Comparison of ENCODE assay signal across 23 mouse cellular contexts in the genomic region with DNA sequence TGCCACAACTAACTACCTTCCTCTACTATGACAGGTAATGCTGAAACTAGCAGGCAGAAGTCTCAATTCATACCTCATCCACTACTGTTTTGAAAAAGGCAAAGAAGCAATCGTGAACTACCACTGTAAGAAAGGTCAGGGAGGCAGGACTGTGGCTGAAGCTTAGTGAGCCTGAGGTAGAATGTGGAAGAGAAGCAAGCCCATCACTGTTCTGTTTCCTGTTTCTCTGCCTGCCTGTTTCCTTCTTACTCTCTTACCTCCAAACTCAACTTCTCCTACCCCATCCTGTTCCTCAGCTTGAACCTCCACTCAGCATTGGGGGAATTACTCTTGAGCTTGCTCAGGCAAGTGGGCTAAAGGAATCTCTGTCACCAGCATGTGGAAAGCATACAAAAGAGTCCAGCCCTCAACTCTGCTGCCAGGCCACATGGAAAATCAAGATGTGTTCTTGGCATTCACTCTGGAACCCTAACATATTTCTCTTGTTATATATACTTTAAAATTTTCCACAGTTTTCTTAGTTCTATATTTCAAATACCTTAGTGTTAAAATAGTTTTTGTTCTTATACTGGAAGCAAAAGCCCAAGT. TPM values are rescaled to one million over a fixed set of nuclear protein-coding genes. Genes with fewer than 3 reads are reported as not detected.
DNase-seq lines count a peak whose midpoint lies in the region; ATAC-seq and TF ChIP-seq lines count a peak whose summit lies in the region.
"Had no signal": no experiment of that assay in that cellular context is flagged by ENCODE, and none has a peak within 500 bp of the region (broad histone marks: within the 10 kb centered on the region; RNA-seq: fewer than 3 reads in every experiment).

No protein-coding gene starts in this region.

- DNase-seq in gastrocnemius, adult 2 months, result no peak
- no peak for DNase-seq in gastrocnemius, postnatal 10 days
- no peak for DNase-seq in kidney, postnatal 0 days (ENCODE audit: low spot score)
- DNase-seq in kidney, postnatal 14 days, result no peak
- DNase-seq in embryonic facial prominence, embryonic 14.5 days (ENCODE audit: low spot score), result peak; percentile 82
- DNase-seq in ovary, postnatal 10 days (ENCODE audit: low spot score), result no peak
- no peak for DNase-seq in forebrain, embryonic 14.5 days (ENCODE audit: low spot score)
- DNase-seq: cerebellum, adult 9-10 months; gastrocnemius, postnatal 14 days; heart, postnatal 10 days; kidney, adult 18-20 months; kidney, postnatal 36 days; lung, postnatal 14 days; midbrain, embryonic 14.5 days had no signal

- no peak overlapping the region for H3K9ac ChIP-seq in kidney, postnatal 0 days (ENCODE audit: low read depth, low read length)
- no peak overlapping the region for H3K9ac ChIP-seq in embryonic facial prominence, embryonic 14.5 days (ENCODE audit: low read depth, low read length)
- H3K9ac ChIP-seq in stomach, embryonic 14.5 days (replicated peaks; ENCODE audit: low read depth, low read length), result no peak overlapping the region
- no peak overlapping the region for H3K9ac ChIP-seq in forebrain, embryonic 14.5 days (ENCODE audit: low read length)
- H3K9ac ChIP-seq: embryonic facial prominence, embryonic 12.5 days; hindbrain, embryonic 13.5 days; liver, embryonic 14.5 days; neural tube, embryonic 13.5 days had no signal

- H3K4me3 ChIP-seq in gastrocnemius, adult 2 months, result peak overlapping the region; percentile 60
- no peak overlapping the region for H3K4me3 ChIP-seq in kidney, postnatal 0 days (replicated peaks; ENCODE audit: low read depth, low read length)
- no peak overlapping the region; the same call in 1 of the 2 replicates for H3K4me3 ChIP-seq in embryonic facial prominence, embryonic 14.5 days (ENCODE audit: low read depth, low read length)
- no peak overlapping the region for H3K4me3 ChIP-seq in stomach, embryonic 14.5 days (ENCODE audit: low read depth, low read length)
- no peak overlapping the region for H3K4me3 ChIP-seq in forebrain, embryonic 14.5 days (ENCODE audit: low read depth, low read length)
- H3K4me3 ChIP-seq: embryonic facial prominence, embryonic 12.5 days; forebrain, embryonic 10.5 days; hindbrain, embryonic 13.5 days; megakaryocyte, embryonic 14.5 days; neural tube, embryonic 13.5 days had no signal

- H3K36me3 ChIP-seq in kidney, postnatal 0 days (ENCODE audit: insufficient read depth, low read length), result no peaks in the 10 kb centered on the region
- no peaks in the 10 kb centered on the region for H3K36me3 ChIP-seq in embryonic facial prominence, embryonic 14.5 days (ENCODE audit: control insufficient read depth, insufficient read depth, low read length)
- H3K36me3 ChIP-seq in stomach, embryonic 14.5 days (ENCODE audit: control insufficient read depth, insufficient read depth, low read length), result no peaks in the 10 kb centered on the region
- H3K36me3 ChIP-seq in forebrain, embryonic 14.5 days (ENCODE audit: control insufficient read depth, insufficient read depth, low read length), result no peaks in the 10 kb centered on the region
- H3K36me3 ChIP-seq: embryonic facial prominence, embryonic 12.5 days; forebrain, embryonic 10.5 days; hindbrain, embryonic 13.5 days; neural tube, embryonic 13.5 days had no signal

- no peaks in the 10 kb centered on the region for H3K4me1 ChIP-seq in kidney, postnatal 0 days (replicated peaks; ENCODE audit: insufficient read depth, low read length)
- H3K4me1 ChIP-seq in embryonic facial prominence, embryonic 14.5 days (ENCODE audit: control insufficient read depth, insufficient read depth, low read length), result peaks cover 14% of the 10 kb centered on the region
- peaks cover 8% of the 10 kb centered on the region; the same call in 1 of the 2 replicates for H3K4me1 ChIP-seq in stomach, embryonic 14.5 days (ENCODE audit: control insufficient read depth, insufficient read depth, low read length)
- no peaks in the 10 kb centered on the region for H3K4me1 ChIP-seq in forebrain, embryonic 14.5 days (ENCODE audit: control insufficient read depth, insufficient read depth, low read length)
- H3K4me1 ChIP-seq: forebrain, embryonic 10.5 days; hindbrain, embryonic 13.5 days; neural tube, embryonic 13.5 days had no signal

- H3K9me3 ChIP-seq in kidney, postnatal 0 days (replicated peaks; ENCODE audit: low read length), result no peaks in the 10 kb centered on the region
- no peaks in the 10 kb centered on the region for H3K9me3 ChIP-seq in embryonic facial prominence, embryonic 14.5 days (ENCODE audit: control insufficient read depth, low read length)
- no peaks in the 10 kb centered on the region for H3K9me3 ChIP-seq in stomach, embryonic 14.5 days (ENCODE audit: control insufficient read depth, low read depth, low read length)
- H3K9me3 ChIP-seq in forebrain, embryonic 14.5 days (replicated peaks; ENCODE audit: control insufficient read depth, low read length), result no peaks in the 10 kb centered on the region
- H3K9me3 ChIP-seq: embryonic facial prominence, embryonic 12.5 days; forebrain, embryonic 10.5 days; hindbrain, embryonic 13.5 days; megakaryocyte, embryonic 14.5 days; neural tube, embryonic 13.5 days had no signal

- intact Hi-C loops in gastrocnemius, adult 2 months (cut with DNase I), result no loop called here

- ATAC-seq in kidney, postnatal 0 days (replicated peaks; ENCODE audit: low FRiP score, low read depth), result no peak
- no peak for ATAC-seq in embryonic facial prominence, embryonic 14.5 days (ENCODE audit: low read depth)
- no peak for ATAC-seq in stomach, embryonic 14.5 days (ENCODE audit: insufficient number of reproducible peaks, insufficient read depth, low FRiP score, low read depth)
- no peak for ATAC-seq in forebrain, embryonic 14.5 days

- 63% methylated on average over 1 of the region's 1 CpGs for WGBS in kidney, postnatal 0 days
- WGBS in embryonic facial prominence, embryonic 14.5 days, result 75% methylated on average over 1 of the region's 1 CpGs
- WGBS in stomach, embryonic 14.5 days, result 72% methylated on average over 1 of the region's 1 CpGs
- WGBS in forebrain, embryonic 14.5 days, result 83% methylated on average over 1 of the region's 1 CpGs

- no peak for TF ChIP-seq CTCF in gastrocnemius, adult 2 months (IDR thresholded peaks at IDR 0.05)
- no peak for TF ChIP-seq CTCF in kidney, postnatal 0 days (IDR thresholded peaks at IDR 0.05; ENCODE audit: low read depth)

- H3K4me2 ChIP-seq in kidney, postnatal 0 days (ENCODE audit: low read length), result no peak overlapping the region
- peak overlapping the region; percentile 43 for H3K4me2 ChIP-seq in embryonic facial prominence, embryonic 14.5 days (ENCODE audit: low read depth, low read length)
- H3K4me2 ChIP-seq in stomach, embryonic 14.5 days (replicated peaks; ENCODE audit: low read depth, low read length), result no peak overlapping the region
- no peak overlapping the region for H3K4me2 ChIP-seq in forebrain, embryonic 14.5 days (ENCODE audit: low read length)
- H3K4me2 ChIP-seq: embryonic facial prominence, embryonic 12.5 days; hindbrain, embryonic 13.5 days; neural tube, embryonic 13.5 days had no signal

- no peaks in the 10 kb centered on the region for H3K27me3 ChIP-seq in kidney, postnatal 0 days (ENCODE audit: insufficient read depth, low read length)
- H3K27me3 ChIP-seq in embryonic facial prominence, embryonic 14.5 days (replicated peaks; ENCODE audit: control insufficient read depth, insufficient read depth, low read length), result no peaks in the 10 kb centered on the region
- no peaks in the 10 kb centered on the region for H3K27me3 ChIP-seq in stomach, embryonic 14.5 days (ENCODE audit: control insufficient read depth, insufficient read depth, low read length)
- H3K27me3 ChIP-seq in forebrain, embryonic 14.5 days (replicated peaks; ENCODE audit: control insufficient read depth, insufficient read depth, low read length), result no peaks in the 10 kb centered on the region
- H3K27me3 ChIP-seq: CH12.LX; embryonic facial prominence, embryonic 12.5 days; hindbrain, embryonic 13.5 days; megakaryocyte, embryonic 14.5 days; neural tube, embryonic 13.5 days had no signal

- H3K27ac ChIP-seq in gastrocnemius, adult 2 months, result peak overlapping the region; percentile 82
- H3K27ac ChIP-seq in kidney, postnatal 0 days, result 0 out of 2 replicates have a peak overlapping the region, but pooled peaks have one; percentile 43
- H3K27ac ChIP-seq in embryonic facial prominence, embryonic 14.5 days (replicated peaks; ENCODE audit: low read depth, low read length), result peak overlapping the region; percentile 86
- H3K27ac ChIP-seq in stomach, embryonic 14.5 days (ENCODE audit: low read length), result peak overlapping the region; percentile 83; the same call in 1 of the 2 replicates
- no peak overlapping the region for H3K27ac ChIP-seq in forebrain, embryonic 14.5 days (ENCODE audit: low read depth, low read length)
- H3K27ac ChIP-seq: embryonic facial prominence, embryonic 12.5 days; forebrain, embryonic 10.5 days; hindbrain, embryonic 13.5 days; liver, embryonic 14.5 days; neural tube, embryonic 13.5 days had no signal

RNA-seq across cellular contexts. Expression of a gene that starts 3.4 kb away (rescaled TPM):
- 10 to 100 TPM; 13.0 to 19.6 TPM for total RNA-seq in gastrocnemius, adult 2 months (2021)
- total RNA-seq in gastrocnemius, postnatal 10 days (2021), result 10 to 100 TPM; 70.9 to 90.6 TPM
- 24.9 and 30.2 TPM in 2 replicates for polyA plus RNA-seq in kidney, postnatal 0 days (2015; fragmentation: Nextera tagmentation; extraction: Ambion mirVana)
- polyA plus RNA-seq in embryonic facial prominence, embryonic 14.5 days (2014; fragmentation: Nextera tagmentation; extraction: Ambion mirVana), result 200 and 243 TPM in 2 replicates
- polyA plus RNA-seq in stomach, embryonic 14.5 days (2014; fragmentation: Nextera tagmentation; extraction: Ambion mirVana), result 51.6 and 56.5 TPM in 2 replicates
- 0.52 and 0.69 TPM in 2 replicates for polyA plus RNA-seq in forebrain, embryonic 14.5 days (2014; fragmentation: Nextera tagmentation; extraction: Ambion mirVana)
- total RNA-seq: CH12.LX, MEL had no signal

RNA-seq across cellular contexts. Expression of a gene that starts 34.6 kb away (rescaled TPM):
- total RNA-seq in gastrocnemius, adult 2 months (2021), result 1 to 10 TPM; 1.9 to 4.8 TPM
- total RNA-seq in gastrocnemius, postnatal 10 days (2021), result 1 to 10 TPM; 2.8 to 4.1 TPM
- 0.62 and 1.6 TPM in 2 replicates for polyA plus RNA-seq in kidney, postnatal 0 days (2015; fragmentation: Nextera tagmentation; extraction: Ambion mirVana)
- 19.2 and 31.9 TPM in 2 replicates for polyA plus RNA-seq in embryonic facial prominence, embryonic 14.5 days (2014; fragmentation: Nextera tagmentation; extraction: Ambion mirVana)
- 1.3 and 1.4 TPM in 2 replicates for polyA plus RNA-seq in stomach, embryonic 14.5 days (2014; fragmentation: Nextera tagmentation; extraction: Ambion mirVana)
- polyA plus RNA-seq in forebrain, embryonic 14.5 days (2014; fragmentation: Nextera tagmentation; extraction: Ambion mirVana), result 0.22 and 0.93 TPM in 2 replicates
- total RNA-seq: CH12.LX had no signal

RNA-seq across cellular contexts. Expression of a gene that starts 43.0 kb away (rescaled TPM):
- 10 to 100 TPM in 1 of 2 experiments, 1 to 10 TPM in 1; 8.0 to 15.0 TPM for total RNA-seq in gastrocnemius, adult 2 months (2021)
- 10 to 100 TPM; 17.8 TPM for total RNA-seq in gastrocnemius, postnatal 10 days (2021)
- 2.5 TPM in 2 replicates for polyA plus RNA-seq in kidney, postnatal 0 days (2015; fragmentation: Nextera tagmentation; extraction: Ambion mirVana)
- 1.7 TPM in 2 replicates for polyA plus RNA-seq in embryonic facial prominence, embryonic 14.5 days (2014; fragmentation: Nextera tagmentation; extraction: Ambion mirVana)
- polyA plus RNA-seq in stomach, embryonic 14.5 days (2014; fragmentation: Nextera tagmentation; extraction: Ambion mirVana), result 0.57 and 0.88 TPM in 2 replicates
- 0.80 and 1.2 TPM in 2 replicates for polyA plus RNA-seq in forebrain, embryonic 14.5 days (2014; fragmentation: Nextera tagmentation; extraction: Ambion mirVana)

RNA-seq across cellular contexts. Expression of a gene that starts 54.5 kb away (rescaled TPM):
- total RNA-seq in gastrocnemius, adult 2 months (2021), result 1 to 10 TPM; 1.7 to 2.4 TPM
- 1 to 10 TPM; 1.4 to 1.5 TPM for total RNA-seq in gastrocnemius, postnatal 10 days (2021)
- 0.54 and 0.66 TPM in 2 replicates for polyA plus RNA-seq in kidney, postnatal 0 days (2015; fragmentation: Nextera tagmentation; extraction: Ambion mirVana)
- 0.81 and 0.97 TPM in 2 replicates for polyA plus RNA-seq in embryonic facial prominence, embryonic 14.5 days (2014; fragmentation: Nextera tagmentation; extraction: Ambion mirVana)
- polyA plus RNA-seq in stomach, embryonic 14.5 days (2014; fragmentation: Nextera tagmentation; extraction: Ambion mirVana), result 1.2 and 1.7 TPM in 2 replicates
- polyA plus RNA-seq in forebrain, embryonic 14.5 days (2014; fragmentation: Nextera tagmentation; extraction: Ambion mirVana), result 0.44 and 0.59 TPM in 2 replicates

Comparison
In these comparisons a context has a peak if more than half of its experiments do, and no peak if none do; other contexts are left out.
1. RNA of a gene that starts 3.4 kb away (polyA plus RNA-seq): 200 to 243 TPM in embryonic facial prominence, embryonic 14.5 days, 51.6 to 56.5 TPM in stomach, embryonic 14.5 days and 24.9 to 30.2 TPM in kidney, postnatal 0 days; 0.52 to 0.69 TPM in forebrain, embryonic 14.5 days; every median in the first group is over 10 times any median in the second.